ENCODE assay signal across 8 mouse cellular contexts in the genomic region with DNA sequence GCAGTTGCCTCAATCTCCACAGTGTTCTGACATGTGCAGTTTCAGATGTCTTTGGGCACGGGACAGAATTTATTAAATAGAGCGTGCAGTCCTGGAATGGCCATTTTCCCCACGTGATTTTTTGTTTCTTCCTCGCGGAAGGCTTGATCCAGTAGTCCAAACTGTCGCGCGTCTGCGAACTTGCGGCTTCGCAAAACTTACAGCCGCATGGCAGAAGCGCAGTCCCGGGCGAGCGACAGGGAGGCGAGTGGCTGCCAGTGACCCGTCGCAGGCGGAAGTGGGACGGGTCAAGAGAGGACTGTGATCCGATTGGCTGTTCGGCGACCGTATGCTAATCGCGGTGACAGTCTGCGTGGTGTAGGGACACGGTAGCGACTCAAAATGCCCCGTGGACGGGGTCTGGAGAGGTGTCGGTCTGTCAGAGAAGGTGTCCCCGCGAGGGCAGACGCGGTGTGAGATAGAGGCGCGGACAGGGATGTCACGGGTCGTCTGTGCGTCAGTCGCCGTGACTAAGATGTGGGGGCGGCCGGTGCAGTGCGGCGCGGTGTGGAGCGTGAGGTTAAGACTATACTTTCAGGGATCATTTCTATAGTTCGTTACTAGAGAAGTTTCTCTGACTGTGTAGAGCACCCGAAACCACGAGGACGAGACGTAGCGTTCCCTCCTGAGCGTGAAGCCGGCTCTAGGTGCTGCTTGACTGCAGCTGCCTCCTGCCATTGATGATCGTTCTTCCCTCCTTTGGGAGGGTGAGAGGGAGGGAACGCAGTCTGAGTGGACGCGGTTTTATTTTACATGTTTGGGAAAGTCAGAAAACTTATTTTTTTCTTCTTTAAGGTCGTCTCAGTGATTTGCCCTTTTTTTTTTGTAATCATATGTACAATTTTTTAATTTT.
DNase-seq lines count a peak whose midpoint lies in the region; ATAC-seq and TF ChIP-seq lines count a peak whose summit lies in the region.
"Not testable (repeated sequence)": the region's sequence is repeated elsewhere in the genome, so short reads cannot be mapped to it uniquely, and the experiment has no call there.

No protein-coding gene starts in this region.

- peak overlapping the region; percentile 66 for H3K4me2 ChIP-seq in forebrain, embryonic 16.5 days (ENCODE audit: low read length)
- peak overlapping the region; percentile 68 for H3K4me2 ChIP-seq in neural tube, embryonic 15.5 days

- H3K27ac ChIP-seq in forebrain, embryonic 16.5 days (ENCODE audit: low read length), result not testable (repeated sequence)
- peak overlapping the region; percentile 69; the same call in 1 of the 2 replicates for H3K27ac ChIP-seq in neural tube, embryonic 15.5 days (replicated peaks)

- not testable (repeated sequence) for H3K36me3 ChIP-seq in G1E (replicated peaks); forebrain, embryonic 16.5 days (ENCODE audit: control insufficient read depth, insufficient read depth); neural tube, embryonic 15.5 days

- 0 out of 2 replicates have a peak, but pooled peaks have one; percentile 14 for TF ChIP-seq POLR2A in lung, adult 2 months (IDR thresholded peaks at IDR 0.05; ENCODE audit: borderline replicate concordance, extremely low read depth, low read depth, low read length)

- not testable (repeated sequence) for H3K27me3 ChIP-seq in G1E (ENCODE audit: insufficient read depth, low read length); forebrain, embryonic 16.5 days (replicated peaks; ENCODE audit: control insufficient read depth, insufficient read depth, low read length); neural tube, embryonic 15.5 days (replicated peaks)

- H3K4me3 ChIP-seq in G1E (ENCODE audit: low read depth, low read length), result peak overlapping the region; percentile 63; the same call in 1 of the 2 replicates
- H3K4me3 ChIP-seq in forebrain, embryonic 16.5 days (replicated peaks; ENCODE audit: low read length), result peak overlapping the region; percentile 42
- peak overlapping the region; percentile 29 for H3K4me3 ChIP-seq in lung, adult 2 months (replicated peaks; ENCODE audit: extremely low read depth, low read depth, low read length)
- peak overlapping the region; percentile 43 for H3K4me3 ChIP-seq in neural tube, embryonic 15.5 days (replicated peaks)

- H3K9ac ChIP-seq in forebrain, embryonic 16.5 days (replicated peaks; ENCODE audit: low read depth, low read length), result peak overlapping the region; percentile 19; the same call in 1 of the 2 replicates
- H3K9ac ChIP-seq in neural tube, embryonic 15.5 days (replicated peaks), result peak overlapping the region; percentile 44; the same call in 1 of the 2 replicates

- not testable (repeated sequence) for TF ChIP-seq CTCF in G1E (IDR thresholded peaks at IDR 0.05; ENCODE audit: low read depth, low read length); lung, adult 2 months (IDR thresholded peaks at IDR 0.05; ENCODE audit: insufficient read depth, low read length)

- not testable (repeated sequence) for H3K9me3 ChIP-seq in G1E (replicated peaks); forebrain, embryonic 16.5 days (ENCODE audit: control insufficient read depth, low read length); neural tube, embryonic 15.5 days (replicated peaks)

- intact Hi-C loops in heart, postnatal 36 days (cut with DNase I), result not testable (repeated sequence)

- peak; percentile 91 for ATAC-seq in G1E (ENCODE audit: extremely low read depth, insufficient number of reproducible peaks, low FRiP score, poor library complexity, severe bottlenecking)
- peak; percentile 99 for ATAC-seq in forebrain, embryonic 16.5 days
- ATAC-seq in neural tube, embryonic 15.5 days (ENCODE audit: low FRiP score), result peak; percentile 100

- DNase-seq in G1E (ENCODE audit: low spot score), result peak; percentile 9
- DNase-seq in cerebellum, adult 18-20 months, result peak; percentile 73 to 75
- peak; percentile 73 to 81 for DNase-seq in heart, postnatal 36 days
- DNase-seq in layer of hippocampus, adult 18-20 months (ENCODE audit: low spot score in 2 of 2), result peak; percentile 40 to 62
- DNase-seq in lung, adult 2 months, result peak; percentile 71
- DNase-seq in testis, postnatal 10 days (ENCODE audit: low spot score), result peak; percentile 70

- H3K4me1 ChIP-seq in G1E (ENCODE audit: insufficient read depth, low read depth, low read length), result peaks cover 34% of the 10 kb centered on the region
- H3K4me1 ChIP-seq in forebrain, embryonic 16.5 days (replicated peaks; ENCODE audit: control insufficient read depth, insufficient read depth, low read length); lung, adult 2 months (ENCODE audit: control insufficient read depth, insufficient read depth, low read length): not testable (repeated sequence)
- peaks cover 11% of the 10 kb centered on the region; the same call in 1 of the 2 replicates for H3K4me1 ChIP-seq in neural tube, embryonic 15.5 days

- under 1% methylated on average over 29 of the region's 63 CpGs for WGBS in forebrain, embryonic 16.5 days
- WGBS in lung, adult 2 months, result under 1% methylated on average over 30 of the region's 63 CpGs
- under 1% methylated on average over 31 of the region's 63 CpGs for WGBS in neural tube, embryonic 15.5 days

Comparison
In these comparisons a context has a peak if more than half of its experiments do, and no peak if none do; other contexts are left out.
1. DNase-seq: peak in every context shown above with its lines; median percentile 77 in heart, postnatal 36 days; 74 in cerebellum, adult 18-20 months; 71 in lung, adult 2 months; 70 in testis, postnatal 10 days; 51 in layer of hippocampus, adult 18-20 months; 9 in G1E.